Mouse (Mus musculus) bone marrow macrophage, adult 2 months (primary cell): ENCODE measurements around the gene C9.

Source experiments
- CTCF ChIP-seq: IDR thresholded peaks from 2 replicates; pipeline ENCODE4 v1.5.1; 2012; ENCODE audit warnings: low read depth, mild to moderate bottlenecking, low read length, moderate library complexity
- POLR2A ChIP-seq: IDR thresholded peaks from 2 replicates; pipeline ENCODE4 v1.6.1; 2012; ENCODE audit warnings: mild to moderate bottlenecking, low read depth, low read length, borderline replicate concordance

DNA sequence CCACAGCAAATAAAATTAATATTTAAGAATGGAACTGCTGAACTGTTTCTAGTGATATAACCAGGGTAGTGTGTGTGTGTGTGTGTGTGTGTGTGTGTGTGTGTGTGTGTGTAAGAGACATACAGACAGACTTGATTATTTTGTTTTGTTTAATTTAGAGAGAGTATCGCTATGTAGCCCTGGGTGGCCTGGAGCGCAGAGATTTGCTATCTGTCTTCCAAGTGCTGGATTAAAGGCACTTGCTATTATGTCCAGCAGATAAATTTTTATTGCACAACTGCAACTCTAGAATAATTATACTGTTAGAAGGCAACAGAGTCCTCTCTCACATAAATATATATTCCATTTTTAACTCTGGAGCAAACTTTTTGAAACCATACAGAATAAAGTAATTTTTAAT, 42.7 kb upstream of the C9 start:
- TF ChIP-seq POLR2A (no peak), CTCF (no peak)
